Mouse (Mus musculus): Measurements from ENCODE around the gene Olfr509. TPM values are rescaled to one million over a fixed set of nuclear protein-coding genes. Genes with fewer than 3 reads are reported as not detected.
"Not testable (repeated sequence)": the region's sequence is repeated elsewhere in the genome, so short reads cannot be mapped to it uniquely, and the experiment has no call there.

Gene Olfr509
- polyA plus RNA-seq (2015; fragmentation: Nextera tagmentation; extraction: Ambion mirVana) = not detected in 2 replicates

GRCm38 (mm10) chr7:108651806-108652205 is at the start of gene Olfr509:
Gene Olfr509 (minus strand): TSS chr7:108651906.
- Histone ChIP-seq H3K36me3 (ENCODE audit: poor library complexity, severe bottlenecking) (no peaks in the 10 kb centered on the region), H3K4me3 (no peak within 1 kb of the TSS), H3K27me3 (no peaks in the 10 kb centered on the region), H3K27ac (no peak within 1 kb of the TSS), H3K9ac (no peak within 1 kb of the TSS), H3K9me3 (replicated peaks) (no peaks in the 10 kb centered on the region), H3K4me2 (no peak within 1 kb of the TSS), H3K4me1 (no peaks in the 10 kb centered on the region)
- ATAC-seq = no peak

GRCm38 (mm10) chr7:108678886-108679285 is 27.2 kb upstream of the Olfr509 start:
- no peak overlapping the region for H3K27ac ChIP-seq
- ATAC-seq = no peak
- 84% methylated on average over 4 of the region's 4 CpGs for WGBS
- H3K27me3 ChIP-seq = no peaks in the 10 kb centered on the region
- H3K9ac ChIP-seq = no peak overlapping the region
- H3K4me3 ChIP-seq = no peak overlapping the region
- H3K4me1 ChIP-seq = no peaks in the 10 kb centered on the region
- no peaks in the 10 kb centered on the region for H3K36me3 ChIP-seq (ENCODE audit: poor library complexity, severe bottlenecking)
- H3K9me3 ChIP-seq (replicated peaks) = peaks cover 7% of the 10 kb centered on the region; the same call in 1 of the 2 replicates
- H3K4me2 ChIP-seq = no peak overlapping the region

DNA sequence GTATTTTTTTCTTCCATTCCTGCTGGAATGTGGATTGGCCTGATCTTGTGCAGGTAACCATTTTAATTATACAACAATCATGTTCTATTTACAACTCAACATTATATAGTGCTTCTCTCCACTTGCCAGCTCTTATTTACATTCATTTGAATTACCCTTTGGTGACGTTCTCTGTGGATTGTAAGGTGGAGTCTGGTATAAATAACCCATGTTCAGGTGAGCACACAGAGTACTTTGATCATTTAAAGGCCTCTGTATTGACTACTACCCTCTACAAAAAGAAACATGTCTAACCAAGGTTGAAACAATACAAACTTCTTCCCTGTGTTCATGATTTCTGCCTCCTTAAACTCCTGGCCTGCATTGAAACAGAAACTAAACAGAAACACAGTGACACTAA is 19.4 kb upstream of the Olfr509 start:
- H3K4me3 ChIP-seq = no peak overlapping the region
- no peaks in the 10 kb centered on the region for H3K4me1 ChIP-seq
- no peaks in the 10 kb centered on the region for H3K27me3 ChIP-seq
- no peaks in the 10 kb centered on the region for H3K36me3 ChIP-seq (ENCODE audit: poor library complexity, severe bottlenecking)
- peaks cover 4% of the 10 kb centered on the region; the same call in 1 of the 2 replicates for H3K9me3 ChIP-seq (replicated peaks)
- WGBS = 63% methylated on average over 1 of the region's 1 CpGs
- H3K9ac ChIP-seq = no peak overlapping the region
- H3K4me2 ChIP-seq = no peak overlapping the region
- no peak for ATAC-seq
- no peak overlapping the region for H3K27ac ChIP-seq

DNA sequence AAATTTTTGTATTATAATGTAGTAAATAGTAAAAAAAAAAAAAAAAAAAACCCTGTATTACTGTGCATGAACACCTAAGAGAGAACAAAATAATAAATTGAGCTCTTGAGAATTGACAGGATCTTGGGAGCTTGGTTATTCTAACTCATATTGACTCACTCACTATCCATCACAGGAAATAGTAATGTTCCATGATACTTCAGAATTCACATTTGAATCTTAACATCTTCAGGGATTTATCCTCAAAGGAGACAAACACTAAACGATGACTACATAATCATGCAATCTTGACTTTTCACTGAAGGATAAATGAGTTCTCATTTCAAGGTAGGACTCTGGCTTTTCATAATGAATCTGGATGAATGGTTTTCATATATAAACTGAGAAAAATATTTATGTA is 14.4 kb upstream of the Olfr509 start, which contains the start of gene Olfr510:
Gene Olfr510, plus strand, starts transcription at position 301 of the 400 bp plus-strand sequence.
- Histone ChIP-seq H3K4me2 (no peak within 1 kb of the TSS), H3K4me1 (no peaks in the 10 kb centered on the region), H3K36me3 (ENCODE audit: poor library complexity, severe bottlenecking) (no peaks in the 10 kb centered on the region), H3K4me3 (no peak within 1 kb of the TSS), H3K9ac (no peak within 1 kb of the TSS), H3K27ac (no peak within 1 kb of the TSS), H3K27me3 (no peaks in the 10 kb centered on the region), H3K9me3 (replicated peaks) (no peaks in the 10 kb centered on the region)
- no peak for ATAC-seq
- WGBS = 88% methylated on average over 1 of the region's 1 CpGs

GRCm38 (mm10) chr7:108662419-108662818 is 10.7 kb upstream of the Olfr509 start:
- Histone ChIP-seq H3K9me3 (replicated peaks) (no peaks in the 10 kb centered on the region), H3K4me3 (no peak overlapping the region), H3K4me2 (no peak overlapping the region), H3K27ac (no peak overlapping the region), H3K4me1 (no peaks in the 10 kb centered on the region), H3K9ac (no peak overlapping the region), H3K27me3 (no peaks in the 10 kb centered on the region), H3K36me3 (ENCODE audit: poor library complexity, severe bottlenecking) (no peaks in the 10 kb centered on the region)
- ATAC-seq = no peak
- WGBS = 79% methylated on average over 3 of the region's 3 CpGs

DNA sequence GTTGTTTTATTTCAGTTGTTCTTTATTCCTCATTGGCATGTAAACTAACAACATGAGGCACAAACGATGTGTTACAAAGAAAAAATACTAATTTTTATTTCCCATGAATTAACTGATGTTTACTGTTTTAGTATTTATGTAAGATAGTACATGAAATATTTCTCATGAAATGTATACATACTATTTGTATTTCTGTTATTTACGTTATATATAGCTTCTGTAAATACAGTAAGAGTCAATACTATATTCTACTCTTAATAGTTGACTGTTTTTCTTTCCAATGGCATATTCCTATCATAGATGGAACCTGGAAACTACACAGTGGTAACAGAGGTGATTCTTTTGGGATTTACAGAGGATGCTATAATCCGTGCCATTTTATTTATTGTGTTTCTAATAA is 22.0 kb downstream of the Olfr509 start, which contains the start of gene Olfr508:
Gene Olfr508, plus strand, starts transcription at position 301 of the 400 bp plus-strand sequence.
- 93% methylated on average over 3 of the region's 3 CpGs for WGBS
- no peaks in the 10 kb centered on the region for H3K4me1 ChIP-seq
- no peak for ATAC-seq
- no peaks in the 10 kb centered on the region for H3K27me3 ChIP-seq
- H3K4me2 ChIP-seq = no peak within 1 kb of the TSS
- H3K9me3 ChIP-seq (replicated peaks) = no peaks in the 10 kb centered on the region
- no peaks in the 10 kb centered on the region for H3K36me3 ChIP-seq (ENCODE audit: poor library complexity, severe bottlenecking)
- no peak within 1 kb of the TSS for H3K27ac ChIP-seq
- H3K9ac ChIP-seq = no peak within 1 kb of the TSS
- H3K4me3 ChIP-seq = no peak within 1 kb of the TSS

GRCm38 (mm10) chr7:108621514-108621913 is 30.2 kb downstream of the Olfr509 start, which contains the start of gene Olfr507:
Gene Olfr507 (plus strand): TSS chr7:108621814.
- Histone ChIP-seq H3K27ac (no peak within 1 kb of the TSS), H3K4me1 (no peaks in the 10 kb centered on the region), H3K36me3 (ENCODE audit: poor library complexity, severe bottlenecking) (no peaks in the 10 kb centered on the region), H3K9ac (no peak within 1 kb of the TSS), H3K27me3 (no peaks in the 10 kb centered on the region), H3K9me3 (replicated peaks) (no peaks in the 10 kb centered on the region), H3K4me2 (no peak within 1 kb of the TSS), H3K4me3 (no peak within 1 kb of the TSS)
- WGBS = 84% methylated on average over 2 of the region's 2 CpGs
- ATAC-seq = no peak

DNA sequence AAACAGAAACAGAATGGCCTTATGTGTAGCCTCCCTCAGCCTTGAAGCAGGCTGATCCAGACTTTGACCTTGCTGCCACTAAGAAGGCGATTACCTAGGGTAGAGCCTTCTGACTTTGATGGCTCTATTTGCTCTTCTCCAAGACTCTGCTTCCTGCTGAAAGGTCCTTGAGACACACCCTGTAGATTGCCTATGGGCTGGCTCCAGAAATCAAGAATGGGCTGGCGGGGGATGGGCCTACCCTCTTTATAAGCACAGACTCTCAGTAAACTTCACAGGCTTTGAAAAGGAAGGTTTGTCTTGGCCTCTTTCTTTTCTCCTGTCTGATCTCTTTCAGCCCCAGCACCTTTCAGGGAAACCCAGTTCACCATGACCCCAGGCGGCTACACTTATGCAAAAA is 34.9 kb downstream of the Olfr509 start:
- H3K4me3 ChIP-seq; ATAC-seq; H3K36me3 ChIP-seq (ENCODE audit: poor library complexity, severe bottlenecking); H3K9ac ChIP-seq; H3K9me3 ChIP-seq (replicated peaks); H3K27ac ChIP-seq; H3K4me1 ChIP-seq; H3K4me2 ChIP-seq; H3K27me3 ChIP-seq: not testable (repeated sequence)
- WGBS = 54% methylated on average over 3 of the region's 3 CpGs

DNA sequence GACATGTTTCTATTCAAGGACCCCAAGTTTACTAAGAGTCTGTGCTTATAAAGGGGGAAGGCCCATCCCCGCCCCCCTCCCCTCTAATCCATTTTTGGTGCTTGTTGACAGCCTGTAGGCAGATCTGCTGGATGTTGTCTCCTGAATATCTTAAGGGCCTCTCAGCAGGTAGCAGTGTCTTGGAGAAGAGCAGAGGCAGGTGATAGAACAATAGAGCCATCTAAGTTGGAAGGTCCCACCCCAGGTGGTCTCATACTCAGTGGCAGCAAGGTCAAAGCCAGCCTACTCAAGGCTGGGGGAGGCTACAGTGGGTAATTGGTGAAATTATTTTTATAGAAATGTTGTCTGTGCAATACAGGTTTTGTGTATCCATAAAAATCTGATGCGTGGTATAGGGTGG is 37.6 kb downstream of the Olfr509 start:
- ATAC-seq = no peak
- no peaks in the 10 kb centered on the region for H3K4me1 ChIP-seq
- WGBS = 87% methylated on average over 2 of the region's 2 CpGs

GRCm38 (mm10) chr7:108610487-108610886 is 41.2 kb downstream of the Olfr509 start, which contains the start of gene Olfr506:
Gene Olfr506 (plus strand): TSS chr7:108610787.
- H3K27ac ChIP-seq = no peak within 1 kb of the TSS
- no peak for ATAC-seq

More for the DNA sequence above, 37.6 kb downstream of the Olfr509 start:
- H3K4me2 ChIP-seq = no peak overlapping the region
- no peak overlapping the region for H3K4me3 ChIP-seq
- H3K9ac ChIP-seq = no peak overlapping the region
- H3K27me3 ChIP-seq = no peaks in the 10 kb centered on the region
- no peaks in the 10 kb centered on the region for H3K36me3 ChIP-seq (ENCODE audit: poor library complexity, severe bottlenecking)
- H3K27ac ChIP-seq = no peak overlapping the region
- H3K9me3 ChIP-seq (replicated peaks) = no peaks in the 10 kb centered on the region

DNA sequence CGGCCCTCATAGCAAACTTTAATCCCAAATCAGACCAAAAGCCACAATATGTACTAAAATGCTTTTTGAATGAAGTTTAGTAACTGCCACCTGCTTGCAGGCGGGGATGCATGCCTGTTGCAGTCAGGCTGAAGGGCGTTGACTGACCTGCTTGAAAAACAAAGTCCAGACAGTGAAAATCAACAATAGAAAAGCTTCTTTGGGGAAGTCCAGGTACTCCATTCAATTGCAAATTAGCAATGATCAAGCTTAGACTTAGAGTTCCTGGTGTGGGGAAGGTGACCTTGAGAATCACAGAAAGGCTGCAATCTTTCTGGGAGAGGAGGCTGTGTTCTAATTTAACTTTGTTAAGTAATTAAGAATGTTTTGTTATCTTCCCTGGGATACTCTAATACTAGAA is 49.8 kb downstream of the Olfr509 start:
- not testable (repeated sequence) for H3K27ac ChIP-seq; H3K4me2 ChIP-seq; H3K36me3 ChIP-seq (ENCODE audit: poor library complexity, severe bottlenecking); H3K9me3 ChIP-seq (replicated peaks); ATAC-seq; H3K4me1 ChIP-seq; H3K4me3 ChIP-seq; H3K27me3 ChIP-seq; H3K9ac ChIP-seq
- WGBS = 76% methylated on average over 3 of the region's 3 CpGs

More at GRCm38 (mm10) chr7:108610487-108610886, 41.2 kb downstream of the Olfr509 start, which contains the start of gene Olfr506:
- H3K9me3 ChIP-seq (replicated peaks) = no peaks in the 10 kb centered on the region
- no peak within 1 kb of the TSS for H3K4me2 ChIP-seq
- H3K4me1 ChIP-seq = no peaks in the 10 kb centered on the region
- no peak within 1 kb of the TSS for H3K4me3 ChIP-seq
- H3K9ac ChIP-seq = no peak within 1 kb of the TSS
- H3K36me3 ChIP-seq (ENCODE audit: poor library complexity, severe bottlenecking) = no peaks in the 10 kb centered on the region
- no peaks in the 10 kb centered on the region for H3K27me3 ChIP-seq
